Mouse (Mus musculus) MEL (cell line): ENCODE data around the gene Zfp426. TPM values are rescaled to one million over a fixed set of nuclear protein-coding genes. Genes with fewer than 3 reads are reported as not detected.

Source experiments
- DNase-seq: peaks from one replicate; pipeline ENCODE4 v3.0.0; 2011; ENCODE audit warnings: low read depth, low spot score
- H3K27ac ChIP-seq: 2 replicates; pipeline ENCODE4 v1.5.1; 2012; ENCODE audit warnings: low read depth, mild to moderate bottlenecking, control low read depth, low read length, moderate library complexity; ENCODE audit not compliant: control insufficient read depth
- H3K27me3 ChIP-seq, 2 experiments: fragments of 150-350 bp in 1 of 2; sonication (generic) in 1 of 2; 2 replicates each; pipeline ENCODE4 v1.6.1; 2012; ENCODE audit warnings: low read length in 2 of 2, mild to moderate bottlenecking in 2 of 2, improper control_type of control experiment in 1 of 2, moderate library complexity in 1 of 2; ENCODE audit not compliant: insufficient read depth in 2 of 2, control insufficient read depth in 1 of 2
- H3K36me3 ChIP-seq, 2 experiments: 2 replicates each; pipeline ENCODE4 v1.6.1; 2012 to 2014; ENCODE audit warnings: low read length in 2 of 2, improper control_type of control experiment in 1 of 2, inconsistent platforms in 1 of 2, mild to moderate bottlenecking in 1 of 2; ENCODE audit not compliant: insufficient read depth in 2 of 2, control insufficient read depth in 1 of 2
- H3K4me1 ChIP-seq, 2 experiments: fragments of 150-350 bp in 1 of 2; sonication (generic) in 1 of 2; 2 replicates each; pipeline ENCODE4 v1.6.1; 2012; ENCODE audit warnings: low read length in 2 of 2, improper control_type of control experiment in 1 of 2, mild to moderate bottlenecking in 1 of 2; ENCODE audit not compliant: insufficient read depth in 2 of 2, control insufficient read depth in 1 of 2
- H3K4me3 ChIP-seq, 2 experiments: fragments of 150-350 bp in 1 of 2; sonication (generic) in 1 of 2; 2 replicates each; pipeline ENCODE4 v1.5.1; 2012; ENCODE audit warnings: low read depth in 2 of 2, low read length in 2 of 2, mild to moderate bottlenecking in 2 of 2, moderate library complexity in 2 of 2, control low read depth in 1 of 2, improper control_type of control experiment in 1 of 2; ENCODE audit not compliant: control insufficient read depth in 1 of 2, insufficient read depth in 1 of 2
- H3K79me2 ChIP-seq: 2 replicates; pipeline ENCODE4 v1.6.1; 2012; ENCODE audit warnings: mild to moderate bottlenecking, low read length, moderate library complexity; ENCODE audit not compliant: control insufficient read depth, poor library complexity, insufficient read depth
- H3K9ac ChIP-seq: 2 replicates; pipeline ENCODE4 v1.6.1; 2012; ENCODE audit warnings: low read depth, mild to moderate bottlenecking, control low read depth, low read length, moderate library complexity; ENCODE audit not compliant: control insufficient read depth, poor library complexity, severe bottlenecking
- H3K9me3 ChIP-seq: fragments of 150-350 bp; sonication (generic); replicated peaks from 2 replicates; pipeline ENCODE4 v1.6.1; 2012; ENCODE audit warnings: mild to moderate bottlenecking, low read length, improper control_type of control experiment, moderate library complexity; ENCODE audit not compliant: insufficient read depth
- CHD1 ChIP-seq: IDR thresholded peaks from 2 replicates; pipeline ENCODE4 v1.6.1; 2012; ENCODE audit warnings: low read depth, mild to moderate bottlenecking, inconsistent platforms, low read length, improper control_type of control experiment
- ELF1 ChIP-seq: IDR thresholded peaks from 2 replicates; pipeline ENCODE4 v1.6.1; 2014; ENCODE audit warnings: low read depth, mild to moderate bottlenecking, inconsistent platforms, low read length, improper control_type of control experiment, moderate library complexity
- EP300 ChIP-seq, 2 experiments: IDR thresholded peaks; 2 replicates each; pipeline ENCODE4 v1.6.1; 2011; ENCODE audit warnings: improper control_type of control experiment in 2 of 2, low read length in 2 of 2, low read depth in 1 of 2, mild to moderate bottlenecking in 1 of 2
- ETS1 ChIP-seq: IDR thresholded peaks from 2 replicates; pipeline ENCODE4 v1.6.1; 2012; ENCODE audit warnings: low read depth, mild to moderate bottlenecking, inconsistent platforms, low read length, improper control_type of control experiment, moderate library complexity
- GATA1 ChIP-seq: IDR thresholded peaks from 2 replicates; pipeline ENCODE4 v1.6.1; 2011; ENCODE audit warnings: low read depth, low read length, improper control_type of control experiment
- HCFC1 ChIP-seq: IDR thresholded peaks from 2 replicates; pipeline ENCODE4 v1.6.1; 2012; ENCODE audit warnings: low read depth, mild to moderate bottlenecking, inconsistent platforms, low read length, improper control_type of control experiment, moderate library complexity
- KAT2A ChIP-seq: conservative IDR thresholded peaks from 2 replicates; pipeline ENCODE4 v1.6.1; 2012; ENCODE audit warnings: low read depth, low read length, improper control_type of control experiment, inconsistent platforms
- MAZ ChIP-seq: IDR thresholded peaks from 2 replicates; pipeline ENCODE4 v1.6.1; 2012; ENCODE audit warnings: low read depth, mild to moderate bottlenecking, inconsistent platforms, low read length, improper control_type of control experiment
- MEF2A ChIP-seq: IDR thresholded peaks from 2 replicates; pipeline ENCODE4 v1.6.1; 2014; ENCODE audit warnings: low read depth, mild to moderate bottlenecking, inconsistent platforms, low read length, improper control_type of control experiment; ENCODE audit not compliant: poor library complexity, insufficient replicate concordance, severe bottlenecking; ENCODE audit errors: extremely low read depth
- MYC ChIP-seq: IDR thresholded peaks from 2 replicates; pipeline ENCODE4 v1.6.1; 2011; ENCODE audit warnings: low read depth, mild to moderate bottlenecking, low read length, improper control_type of control experiment, moderate library complexity
- POLR2AphosphoS2 ChIP-seq: IDR thresholded peaks from 2 replicates; pipeline ENCODE4 v1.6.1; 2011; ENCODE audit warnings: low read length, improper control_type of control experiment
- RAD21 ChIP-seq: IDR thresholded peaks from 2 replicates; pipeline ENCODE4 v1.6.1; 2011; ENCODE audit warnings: mild to moderate bottlenecking, low read depth, low read length, improper control_type of control experiment
- SIN3A ChIP-seq: IDR thresholded peaks from 2 replicates; pipeline ENCODE4 v1.6.1; 2012; ENCODE audit warnings: low read length, improper control_type of control experiment, inconsistent platforms
- SMC3 ChIP-seq: IDR thresholded peaks from 2 replicates; pipeline ENCODE4 v1.6.1; 2011; ENCODE audit warnings: low read depth, low read length, improper control_type of control experiment
- TAL1 ChIP-seq: IDR thresholded peaks from 2 replicates; pipeline ENCODE4 v1.6.1; 2012; ENCODE audit warnings: mild to moderate bottlenecking, inconsistent platforms, low read length, moderate library complexity, mixed read lengths
- TCF12 ChIP-seq: IDR thresholded peaks from 2 replicates; pipeline ENCODE4 v1.6.1; 2014; ENCODE audit warnings: low read depth, mild to moderate bottlenecking, inconsistent platforms, low read length, improper control_type of control experiment, moderate library complexity
- UBTF ChIP-seq: IDR thresholded peaks from 2 replicates; pipeline ENCODE4 v1.6.1; 2012; ENCODE audit warnings: low read depth, mild to moderate bottlenecking, inconsistent platforms, low read length, improper control_type of control experiment, moderate library complexity, borderline replicate concordance; ENCODE audit not compliant: insufficient read depth
- USF2 ChIP-seq, 2 experiments: IDR thresholded peaks; 2 replicates each; pipeline ENCODE4 v1.6.1; 2011 to 2012; ENCODE audit warnings: improper control_type of control experiment in 2 of 2, low read length in 2 of 2, borderline replicate concordance in 1 of 2, inconsistent platforms in 1 of 2, low read depth in 1 of 2, mild to moderate bottlenecking in 1 of 2; ENCODE audit not compliant: insufficient read depth in 1 of 2
- ZMIZ1 ChIP-seq: IDR thresholded peaks from 2 replicates; pipeline ENCODE4 v1.6.1; 2012; ENCODE audit warnings: low read depth, mild to moderate bottlenecking, inconsistent platforms, low read length, improper control_type of control experiment, moderate library complexity
- polyA plus RNA-seq, 2 experiments: library from polyadenylated mRNA; stranded (reverse) in 1 of 2; unstranded in 1 of 2; fragments of >175 nt in 1 of 2; fragments of >200 nt in 1 of 2; gene quantifications; 2 replicates each; pipeline versions ENCODE4 v1.2.1 to v1.2.4; 2012; ENCODE audit warnings: low replicate concordance in 2 of 2, low read depth in 1 of 2; ENCODE audit not compliant: insufficient read length in 2 of 2, insufficient read depth in 1 of 2, missing spikeins in 1 of 2
- total RNA-seq: library from RNA; depleted of rRNA; stranded (reverse); fragments of 300-350 nt; gene quantifications from 2 replicates; pipeline ENCODE4 v1.2.3, GENCODE M21; 2012; rRNA removed

The Zfp426 gene
- total and polyA plus RNA-seq, 3 experiments = 30.7 to 41.5 TPM; not detected in 1

DNA sequence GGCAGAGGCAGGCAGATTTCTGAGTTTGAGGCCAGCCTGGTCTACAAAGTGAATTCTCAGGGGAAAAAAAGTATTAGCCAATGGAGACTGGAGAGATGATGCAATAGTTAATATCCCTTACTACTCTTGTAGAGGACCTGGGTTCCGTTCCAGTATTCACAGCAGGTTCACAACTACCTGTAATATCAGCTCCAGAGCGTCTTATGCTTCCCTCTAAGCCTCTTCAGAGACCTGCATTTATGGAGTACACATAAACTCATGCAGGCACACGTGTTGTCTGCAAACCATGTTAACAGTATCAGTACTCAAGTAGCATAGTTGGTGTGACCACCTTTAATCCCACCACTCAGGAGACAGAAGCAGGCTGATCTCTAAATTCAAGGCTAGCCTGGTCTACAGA, 62.5 kb downstream of the Zfp426 start:
- H3K27ac ChIP-seq = no peak overlapping the region
- TF ChIP-seq RAD21 (no peak), USF2 (IDR thresholded peaks at IDR 0.05; ENCODE audit: borderline replicate concordance in 1 of 2, insufficient read depth in 1 of 2, low read depth in 1 of 2, low read length in 2 of 2) (no peak), MYC (no peak), ETS1 (no peak), TCF12 (no peak), CHD1 (no peak), POLR2AphosphoS2 (no peak), UBTF (no peak), SMC3 (no peak), TAL1 (no peak), GATA1 (no peak), SIN3A (no peak), MEF2A (no peak), ZMIZ1 (no peak), KAT2A (no peak), HCFC1 (no peak), ELF1 (no peak), EP300 (IDR thresholded peaks at IDR 0.05; ENCODE audit: low read depth in 1 of 2, low read length in 2 of 2) (no peak), MAZ (no peak)
- no peak for DNase-seq
- H3K4me1 ChIP-seq = no peaks in the 10 kb centered on the region
- no peak overlapping the region for H3K9ac ChIP-seq
- H3K9me3 ChIP-seq = no peaks in the 10 kb centered on the region
- H3K36me3 ChIP-seq = no peaks in the 10 kb centered on the region; a peak in 2 of 4 replicates
- no peak overlapping the region for H3K4me3 ChIP-seq
- H3K27me3 ChIP-seq = no peaks in the 10 kb centered on the region
- no peaks in the 10 kb centered on the region for H3K79me2 ChIP-seq

Other genes starting within 250 kb of the Zfp426 start
- not detected in 2 replicates for gene Olfr39, start 210.4 kb downstream of the Zfp426 start, total RNA-seq
- not detected for gene Olfr39, start 210.4 kb downstream of the Zfp426 start, polyA plus RNA-seq
- not detected in 2 replicates for gene Olfr873, start 194.2 kb downstream of the Zfp426 start, total RNA-seq
- not detected for gene Olfr873, start 194.2 kb downstream of the Zfp426 start, polyA plus RNA-seq
- gene Olfr18, start 156.7 kb downstream of the Zfp426 start, total RNA-seq = not detected in 2 replicates
- not detected for gene Olfr18, start 156.7 kb downstream of the Zfp426 start, polyA plus RNA-seq
- gene Zfp560, start 107.6 kb downstream of the Zfp426 start, total RNA-seq = 31.5 and 42.0 TPM in 2 replicates
- gene Zfp560, start 107.6 kb downstream of the Zfp426 start, polyA plus RNA-seq = 10 to 100 TPM in 1 of 2 experiments, not detected in 1; 37.0 TPM
- 50.5 and 52.5 TPM in 2 replicates for gene Zfp26, start 32.6 kb downstream of the Zfp426 start, total RNA-seq
- gene Zfp26, start 32.6 kb downstream of the Zfp426 start, polyA plus RNA-seq = 10 to 100 TPM; 18.5 to 55.4 TPM
- 68.1 and 88.0 TPM in 2 replicates for gene Zfp266, start 28.7 kb upstream of the Zfp426 start, total RNA-seq
- gene Zfp266, start 28.7 kb upstream of the Zfp426 start, polyA plus RNA-seq = 10 to 100 TPM; 30.7 to 31.5 TPM
- 7.8 and 10.2 TPM in 2 replicates for gene Zfp846, start 88.5 kb upstream of the Zfp426 start, total RNA-seq
- gene Zfp846, start 88.5 kb upstream of the Zfp426 start, polyA plus RNA-seq = 10 to 100 TPM in 1 of 2 experiments, not detected in 1; 11.2 TPM
- gene Ubl5, start 150.1 kb upstream of the Zfp426 start, total RNA-seq = 867 and 1,103 TPM in 2 replicates
- 100 to 1,000 TPM in 1 of 2 experiments, not detected in 1; 850 TPM for gene Ubl5, start 150.1 kb upstream of the Zfp426 start, polyA plus RNA-seq
- gene Fbxl12, start 152.0 kb upstream of the Zfp426 start, total RNA-seq = 14.9 and 16.4 TPM in 2 replicates
- gene Fbxl12, start 152.0 kb upstream of the Zfp426 start, polyA plus RNA-seq = 10 to 100 TPM in 1 of 2 experiments, not detected in 1; 44.0 TPM
- gene Pin1, start 159.3 kb upstream of the Zfp426 start, total RNA-seq = 179 and 202 TPM in 2 replicates
- gene Pin1, start 159.3 kb upstream of the Zfp426 start, polyA plus RNA-seq = 100 to 1,000 TPM; 136 to 201 TPM